Mouse (Mus musculus) retina, postnatal 1 day (tissue): ENCODE results near the gene Ctc1.

Source experiments
- DNase-seq: peaks from one replicate; pipeline ENCODE4 v3.0.0-alpha.2; 2012

The Ctc1 gene

DNA sequence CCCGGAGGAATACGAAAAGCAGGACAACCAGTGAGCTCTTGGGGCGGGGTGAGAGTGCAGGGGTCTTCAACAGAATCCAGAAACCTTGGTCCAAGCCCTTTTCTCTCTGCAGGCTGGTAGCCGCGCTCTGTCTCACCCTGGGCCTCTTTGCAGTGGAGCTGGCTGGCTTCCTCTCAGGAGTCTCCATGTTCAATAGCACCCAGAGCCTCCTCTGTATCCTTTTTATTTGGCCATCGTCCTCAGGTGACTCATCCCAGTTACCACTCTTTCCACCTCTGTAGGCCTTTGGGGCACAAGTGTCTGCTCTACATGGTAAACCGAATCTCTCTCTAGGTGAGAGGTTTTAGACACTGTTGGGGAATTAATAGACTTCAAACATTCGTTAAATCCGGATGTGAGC is 55.6 kb downstream of the Ctc1 start:
- no peak for DNase-seq

DNA sequence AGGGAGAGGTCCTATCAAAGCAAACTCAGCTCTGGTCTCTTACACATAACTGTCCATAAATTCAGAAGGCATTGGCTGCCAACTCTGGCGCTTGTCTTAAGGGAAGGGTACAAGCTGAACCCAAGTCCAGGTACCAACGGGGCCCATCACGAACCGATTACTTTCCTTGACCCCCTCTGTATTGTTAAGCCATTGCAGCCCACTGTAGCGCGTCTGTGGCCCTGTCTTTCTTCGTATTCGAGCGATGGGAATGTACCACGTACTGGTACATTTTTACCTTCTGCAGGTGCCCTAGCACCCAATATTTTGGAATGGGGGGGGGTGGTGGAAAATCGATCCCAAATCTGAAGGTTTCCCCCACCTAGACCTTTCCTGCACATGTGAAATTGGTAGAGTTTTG is 56.5 kb downstream of the Ctc1 start:
- DNase-seq, result no peak

DNA sequence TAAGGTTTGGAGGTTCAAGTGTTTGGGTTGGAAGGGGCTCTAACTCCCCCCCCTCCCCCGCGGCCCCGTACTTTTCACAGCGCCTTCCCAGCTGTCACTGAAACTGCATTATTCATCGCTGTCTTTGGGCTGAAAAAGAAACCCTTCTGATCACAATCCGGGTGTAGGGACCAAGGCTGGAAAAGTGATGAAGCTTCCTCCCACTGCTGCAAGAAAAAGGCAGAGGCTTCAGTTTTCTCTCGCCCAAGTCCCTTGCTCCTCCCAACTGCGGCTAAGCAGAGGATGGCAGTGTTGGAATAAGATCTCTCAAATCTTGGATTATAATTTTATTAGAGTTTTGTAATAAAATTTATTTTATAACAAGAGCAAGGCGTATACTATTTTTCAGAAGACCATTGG is 57.0 kb downstream of the Ctc1 start:
- no peak for DNase-seq

DNA sequence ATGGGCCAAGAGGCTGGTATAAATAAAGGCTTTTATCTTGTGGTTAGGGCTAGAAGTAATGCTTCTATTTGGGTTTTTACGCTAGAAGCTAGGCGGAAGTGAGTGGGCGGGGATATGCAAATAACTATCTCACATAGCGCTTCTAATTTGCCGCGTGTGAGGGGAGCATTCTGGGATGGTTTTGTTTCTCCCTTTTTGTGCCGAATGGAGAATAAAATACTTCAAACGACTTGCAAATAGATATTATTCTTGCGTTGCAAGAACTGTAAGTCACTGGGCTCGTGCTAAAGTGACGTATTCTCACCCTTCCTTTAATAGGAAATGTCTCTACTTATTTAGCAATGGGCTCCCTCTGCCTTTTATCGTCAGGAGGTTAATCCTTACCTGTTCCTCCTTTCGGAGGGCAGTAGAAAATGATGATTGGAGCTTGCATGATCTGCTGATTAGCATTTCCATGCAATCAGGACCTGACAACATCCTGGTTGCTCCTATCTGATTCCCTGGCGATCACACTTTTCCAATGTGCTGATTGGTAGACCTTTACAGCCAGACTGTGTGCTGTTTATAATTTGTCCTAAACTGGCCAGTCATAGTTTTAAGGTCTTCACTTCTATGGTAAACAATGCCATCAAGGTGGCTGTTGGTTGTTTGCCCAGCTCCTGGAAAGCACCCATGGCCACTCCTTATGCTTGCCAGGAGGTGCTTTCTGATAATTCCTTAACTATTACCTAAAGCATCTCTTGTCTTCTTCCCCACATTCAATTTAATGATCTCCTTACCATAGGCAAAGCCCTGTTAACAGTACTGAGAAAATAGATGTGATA is 57.6 kb downstream of the Ctc1 start:
- DNase-seq, result peak; percentile 96

DNA sequence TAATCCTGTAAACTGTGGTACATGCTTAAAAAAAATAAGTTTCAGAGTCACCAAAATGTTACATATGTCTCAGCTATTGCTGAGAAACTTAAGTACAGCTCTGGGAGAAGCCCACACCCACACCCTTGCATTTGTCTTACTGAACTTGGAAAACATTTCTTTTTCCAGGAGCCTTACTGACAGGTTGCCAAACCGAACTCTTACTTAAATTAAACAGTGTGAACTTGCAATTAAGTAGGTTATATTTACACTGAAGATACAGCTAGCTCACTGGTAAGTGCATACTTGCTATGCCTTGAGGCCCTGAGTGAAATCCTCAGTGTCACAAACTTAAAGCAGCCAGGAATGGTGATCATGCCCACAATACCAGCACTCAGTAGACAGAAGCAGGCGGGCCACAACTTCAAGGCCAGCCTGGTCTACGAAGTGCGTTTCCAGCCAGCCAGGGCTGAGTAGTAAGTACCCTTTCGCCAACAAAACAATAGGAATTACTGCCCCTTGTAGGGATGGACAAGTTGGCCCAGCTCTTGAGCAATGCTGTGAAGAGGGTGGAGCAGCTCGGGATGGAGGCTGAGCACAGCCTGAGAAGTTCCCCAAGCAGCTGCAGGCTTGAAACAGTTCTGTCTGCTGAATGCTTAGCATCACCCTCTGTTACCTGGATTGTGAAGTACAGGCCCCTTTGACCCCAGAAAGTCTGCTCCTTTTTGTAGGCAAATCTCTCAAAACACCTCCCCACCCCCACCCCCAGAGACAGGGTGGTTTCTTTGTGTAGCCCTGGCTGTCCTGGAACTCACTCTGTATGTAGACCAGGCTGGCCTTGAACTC is 58.5 kb downstream of the Ctc1 start:
- no peak for DNase-seq

DNA sequence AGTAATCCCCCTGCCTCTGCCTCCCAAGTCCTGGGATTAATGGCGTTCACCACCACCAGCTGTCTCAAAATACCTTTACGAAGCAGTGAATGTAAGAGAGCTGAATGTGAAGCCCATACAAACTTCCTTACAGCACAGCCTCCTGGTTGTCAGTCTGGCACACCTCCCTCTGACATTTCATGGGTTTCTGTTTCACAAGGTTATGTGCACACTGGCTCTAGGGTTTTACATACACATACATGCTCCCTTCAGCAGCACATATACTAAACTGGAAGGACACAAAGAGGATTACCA is 59.0 kb downstream of the Ctc1 start:
- DNase-seq, result no peak

DNA sequence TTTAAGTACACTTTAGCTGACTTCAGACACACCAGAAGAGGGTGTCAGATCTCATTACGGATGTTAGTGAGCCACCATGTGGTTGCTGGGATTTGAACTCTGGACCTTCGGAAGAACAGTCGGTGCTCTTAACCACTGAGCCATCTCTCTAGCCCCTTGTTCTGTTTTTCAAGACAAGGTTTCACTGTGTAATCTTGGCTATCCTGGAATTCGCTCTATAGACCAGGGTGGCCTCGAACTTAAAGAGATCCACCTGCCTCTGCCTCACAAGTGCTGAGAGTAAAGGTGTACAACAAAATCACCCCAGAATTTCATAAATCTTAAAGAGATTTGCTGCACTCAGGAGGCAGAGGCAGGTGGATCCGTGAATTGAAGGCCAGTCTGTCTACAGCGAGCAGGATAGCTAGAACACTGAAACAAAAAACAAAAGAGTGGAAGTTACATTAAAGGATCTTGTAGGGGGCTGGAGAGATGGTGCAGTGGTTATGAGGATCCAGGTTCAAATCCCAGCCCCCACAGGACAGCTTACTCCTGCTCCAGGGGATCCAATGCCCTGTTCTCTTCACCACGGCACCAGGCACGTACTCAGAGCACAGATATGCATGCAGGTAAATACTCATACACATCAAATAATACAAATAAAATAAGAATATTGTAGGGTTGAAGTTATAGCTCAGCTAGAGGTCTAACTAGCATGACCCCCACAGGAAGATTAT is 60.2 kb downstream of the Ctc1 start:
- no peak for DNase-seq

DNA sequence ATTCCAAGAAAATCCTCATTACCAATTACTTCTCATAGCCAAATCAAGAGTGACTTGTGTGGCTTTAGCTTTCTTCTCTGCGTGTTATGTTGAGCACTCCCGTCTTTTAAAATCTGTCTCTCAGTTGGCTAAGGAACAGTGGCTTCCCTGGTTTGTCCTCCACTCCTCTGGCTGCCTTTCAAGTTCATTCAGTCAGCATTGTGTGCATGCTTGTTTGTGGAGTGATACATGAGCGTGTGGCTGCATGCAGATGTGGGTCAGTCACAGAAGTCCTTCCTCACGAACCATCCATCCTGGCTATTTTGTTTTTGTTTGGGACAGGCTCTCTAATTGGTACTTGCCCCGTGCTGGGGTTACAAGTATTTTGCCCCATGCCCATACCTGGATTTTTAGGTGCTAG is 60.9 kb downstream of the Ctc1 start:
- no peak for DNase-seq

DNA sequence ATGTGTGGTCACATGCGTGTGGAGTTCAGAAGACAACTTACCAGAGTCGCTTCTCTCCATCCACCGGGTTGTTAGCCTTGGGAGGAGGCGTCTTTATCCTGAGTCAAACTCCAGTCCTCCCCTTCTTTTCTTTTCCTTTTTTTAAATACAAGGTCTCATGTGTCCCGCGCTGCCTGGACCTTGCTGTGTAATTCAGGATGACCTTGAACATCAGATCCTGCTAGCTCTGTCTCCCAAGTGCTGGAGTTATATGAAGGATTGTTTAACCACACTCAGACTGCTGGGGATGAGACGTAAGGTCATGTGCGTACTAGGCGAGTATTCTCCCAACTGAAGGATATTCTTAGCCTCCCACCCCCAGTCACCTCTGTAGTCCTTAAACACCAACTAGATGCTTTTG is 61.6 kb downstream of the Ctc1 start:
- no peak for DNase-seq

DNA sequence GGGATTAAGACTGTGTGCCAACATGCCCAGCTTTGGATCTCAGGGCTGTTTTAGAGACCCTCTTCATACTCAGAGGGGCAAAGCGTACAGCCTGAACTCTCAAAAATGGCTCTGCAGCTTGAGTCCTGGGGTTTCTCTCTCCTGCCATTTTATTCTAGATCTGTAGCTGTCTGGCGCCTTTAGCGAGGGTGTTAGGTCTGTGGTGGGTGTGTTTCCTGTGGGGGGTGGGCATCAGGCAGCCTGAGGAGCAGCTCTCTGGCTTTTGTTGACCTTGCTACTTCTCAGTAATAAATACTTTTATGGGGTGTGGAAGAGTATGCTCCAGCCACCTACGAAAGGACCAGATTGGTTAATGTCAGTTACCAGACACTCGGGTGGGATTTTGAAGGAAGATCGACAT is 62.3 kb downstream of the Ctc1 start:
- DNase-seq, result no peak

DNA sequence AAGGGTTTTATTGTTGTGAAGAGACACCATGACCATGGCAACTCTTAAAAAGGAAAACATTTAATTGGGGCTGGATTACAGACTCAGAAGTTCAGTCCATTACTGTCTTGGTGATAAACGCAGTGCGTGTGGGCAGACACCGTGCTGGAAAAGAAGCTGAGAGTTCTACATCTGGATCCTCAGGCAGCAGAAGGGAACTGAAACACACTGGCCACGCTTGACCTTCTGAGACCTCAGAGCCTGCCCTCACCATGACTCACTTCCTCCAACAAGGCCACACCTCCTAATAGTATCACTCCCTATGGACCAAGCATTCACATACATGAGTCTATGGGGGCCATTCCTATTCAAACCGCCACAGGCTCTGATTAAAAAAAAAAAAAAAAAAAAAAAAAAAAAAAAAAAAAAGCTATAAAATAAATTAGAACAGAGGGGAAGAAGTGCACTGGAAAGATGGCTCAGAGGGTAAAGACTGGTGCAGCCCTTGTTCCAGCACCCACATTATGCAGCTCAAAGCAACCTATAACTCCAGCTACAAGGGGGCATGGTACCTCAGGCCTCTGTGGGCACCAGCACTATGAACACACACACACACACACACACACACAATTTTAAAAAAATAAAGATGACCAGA is 63.2 kb downstream of the Ctc1 start:
- DNase-seq, result no peak

DNA sequence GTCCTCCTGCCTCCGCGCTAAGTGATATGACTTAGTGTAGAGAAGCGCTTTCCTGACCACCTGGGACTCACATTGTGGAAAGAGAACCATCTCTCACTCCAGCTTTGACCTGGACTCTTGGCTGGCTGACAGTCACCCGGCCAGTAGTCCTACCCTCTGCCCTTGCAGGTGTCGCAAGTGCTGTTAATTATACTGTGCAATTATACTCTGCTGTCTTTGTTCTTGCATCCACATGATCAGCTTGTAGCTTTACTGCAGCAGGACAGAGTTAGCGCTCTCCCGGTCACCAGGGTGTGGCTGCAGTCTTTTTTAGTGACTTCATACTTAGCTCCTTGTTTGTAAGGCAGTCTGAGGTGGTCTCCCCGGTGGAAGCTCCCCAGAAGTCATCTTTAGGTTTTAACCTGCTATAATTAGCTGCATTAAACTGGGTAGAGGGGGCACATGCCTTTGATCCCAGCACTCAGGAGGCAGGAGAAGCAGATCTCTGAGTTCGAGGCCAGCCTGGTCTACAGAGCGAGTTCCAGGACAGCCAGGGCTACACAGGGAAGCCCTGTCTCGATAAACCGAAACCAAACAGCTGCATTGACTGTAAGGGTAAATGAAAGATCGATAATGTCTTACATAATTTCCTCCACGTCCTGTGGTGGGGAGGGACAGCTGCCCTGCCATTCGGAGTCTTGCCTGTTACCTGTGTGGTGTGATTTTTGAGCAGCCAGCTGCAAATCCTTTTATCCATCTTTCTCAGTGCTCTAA is 64.6 kb downstream of the Ctc1 start:
- no peak for DNase-seq

DNA sequence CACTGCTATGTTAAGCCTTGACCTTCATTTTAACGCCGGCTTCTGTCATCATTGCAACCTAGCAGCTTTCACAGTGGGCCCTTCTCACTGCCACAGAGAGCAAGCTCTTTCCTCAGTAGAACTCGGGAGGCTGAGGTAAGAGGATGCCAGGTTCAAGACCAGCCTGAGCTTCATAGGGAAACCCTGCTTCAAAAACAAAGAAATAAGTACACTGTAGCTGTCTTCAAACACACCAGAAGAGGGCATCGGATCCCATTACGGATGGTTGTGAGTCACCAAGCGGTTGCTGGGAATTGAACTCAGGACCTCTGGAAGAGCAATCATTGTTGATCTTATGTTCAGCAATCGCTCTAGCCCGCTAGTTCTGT is 65.1 kb downstream of the Ctc1 start:
- DNase-seq, result no peak

DNA sequence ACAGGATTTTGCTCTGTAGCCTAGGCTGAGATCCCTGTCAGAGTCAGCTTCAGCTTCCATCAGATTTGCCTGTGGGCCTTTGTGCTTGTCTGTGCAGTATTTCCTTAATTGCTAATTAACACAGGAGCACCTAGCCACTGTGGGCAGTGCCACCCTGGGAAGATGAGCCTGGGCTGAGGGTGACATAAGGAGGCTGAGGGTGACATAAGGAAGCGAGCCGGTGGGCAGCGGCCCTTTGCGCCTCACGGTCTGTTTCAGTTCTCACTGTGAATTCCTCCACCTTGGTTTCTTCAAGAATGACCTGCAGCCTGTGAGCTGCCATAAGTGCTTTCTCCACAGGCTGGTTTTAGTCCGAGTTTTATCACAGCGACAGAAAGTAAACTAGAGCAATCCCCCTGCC is 65.9 kb downstream of the Ctc1 start:
- no peak for DNase-seq

DNA sequence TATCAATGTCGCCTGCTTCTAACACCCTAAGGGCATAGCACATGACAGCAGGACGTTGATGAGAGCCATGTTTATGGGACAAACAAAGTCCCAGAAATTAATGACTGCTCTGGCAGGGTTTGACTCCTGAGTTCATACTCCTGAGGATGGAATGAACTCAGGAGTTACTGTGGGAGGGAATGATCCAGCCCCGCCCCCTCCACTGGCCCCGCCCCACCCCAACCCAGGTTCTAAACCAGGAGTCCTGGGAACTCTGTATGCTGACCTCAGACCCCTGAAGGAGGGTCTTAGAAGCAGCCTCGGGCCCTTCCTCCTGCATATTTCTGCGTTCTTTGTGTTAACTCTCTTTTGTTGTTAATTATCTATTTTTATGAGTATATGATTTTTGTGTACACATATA is 69.9 kb downstream of the Ctc1 start:
- DNase-seq, result no peak
